ENCODE assay signal across 8 mouse cellular contexts in genomic region chr11:88251972-88252766, GRCm38 (mm10). TPM values are rescaled to one million over a fixed set of nuclear protein-coding genes. Genes with fewer than 3 reads are reported as not detected.
DNase-seq lines count a peak whose midpoint lies in the region; ATAC-seq lines count a peak whose summit lies in the region.

No protein-coding gene starts in this region.

- peak; percentile 86 for DNase-seq in CD4-positive, CD25-positive, alpha-beta regulatory T cell, adult 2 months (ENCODE audit: low read depth, low spot score)
- DNase-seq in c-Kit-positive CD71-negative TER-119-negative erythroid progenitor cells, embryonic 14.5 days (ENCODE audit: low read depth), result peak; percentile 48
- DNase-seq in kidney, postnatal 25 days, result peak; percentile 83 to 86
- peak; percentile 53 for DNase-seq in liver, embryonic 13.5 days
- DNase-seq in neural tube, embryonic 10.5 days (ENCODE audit: extremely low spot score, low spot score), result peak; percentile 94

- ATAC-seq in forebrain, embryonic 12.5 days (ENCODE audit: low FRiP score), result peak; percentile 91
- peak; percentile 84 for ATAC-seq in heart, embryonic 16.5 days (replicated peaks; ENCODE audit: extremely low read depth, insufficient read depth, low FRiP score)
- no peak for ATAC-seq in liver, embryonic 13.5 days (ENCODE audit: low read depth)
- ATAC-seq in stomach, embryonic 14.5 days (ENCODE audit: insufficient number of reproducible peaks, insufficient read depth, low FRiP score, low read depth), result peak; percentile 75; the same call in 1 of the 2 replicates

- H3K9me3 ChIP-seq in forebrain, embryonic 12.5 days, result no peaks in the 10 kb centered on the region
- no peaks in the 10 kb centered on the region for H3K9me3 ChIP-seq in heart, embryonic 16.5 days (replicated peaks; ENCODE audit: control insufficient read depth, low read length)
- H3K9me3 ChIP-seq in liver, embryonic 13.5 days (replicated peaks), result no peaks in the 10 kb centered on the region
- no peaks in the 10 kb centered on the region for H3K9me3 ChIP-seq in stomach, embryonic 14.5 days (ENCODE audit: control insufficient read depth, low read depth, low read length)

- no peak overlapping the region for H3K9ac ChIP-seq in forebrain, embryonic 12.5 days
- H3K9ac ChIP-seq in heart, embryonic 16.5 days (ENCODE audit: low read length), result no peak overlapping the region
- H3K9ac ChIP-seq in liver, embryonic 13.5 days, result no peak overlapping the region
- H3K9ac ChIP-seq in stomach, embryonic 14.5 days (replicated peaks; ENCODE audit: low read depth, low read length), result no peak overlapping the region

- H3K4me1 ChIP-seq in forebrain, embryonic 12.5 days, result peaks cover 40% of the 10 kb centered on the region
- H3K4me1 ChIP-seq in heart, embryonic 16.5 days (ENCODE audit: control insufficient read depth, insufficient read depth, low read length), result peaks cover 32% of the 10 kb centered on the region
- 0 out of 2 replicates have a peak, but pooled peaks cover 8% of the 10 kb centered on the region for H3K4me1 ChIP-seq in liver, embryonic 13.5 days (replicated peaks)
- H3K4me1 ChIP-seq in stomach, embryonic 14.5 days (ENCODE audit: control insufficient read depth, insufficient read depth, low read length), result 0 out of 2 replicates have a peak, but pooled peaks cover 6% of the 10 kb centered on the region

- no peaks in the 10 kb centered on the region for H3K36me3 ChIP-seq in forebrain, embryonic 12.5 days (replicated peaks)
- no peaks in the 10 kb centered on the region for H3K36me3 ChIP-seq in heart, embryonic 16.5 days (ENCODE audit: control insufficient read depth, insufficient read depth)
- H3K36me3 ChIP-seq in liver, embryonic 13.5 days, result no peaks in the 10 kb centered on the region
- H3K36me3 ChIP-seq in stomach, embryonic 14.5 days (ENCODE audit: control insufficient read depth, insufficient read depth, low read length), result no peaks in the 10 kb centered on the region

- no peak overlapping the region for H3K4me3 ChIP-seq in forebrain, embryonic 12.5 days (replicated peaks)
- H3K4me3 ChIP-seq in heart, embryonic 16.5 days (ENCODE audit: low read length), result 0 out of 2 replicates have a peak overlapping the region, but pooled peaks have one; percentile 7
- H3K4me3 ChIP-seq in liver, embryonic 13.5 days (replicated peaks), result no peak overlapping the region
- peak overlapping the region; percentile 5; the same call in 1 of the 2 replicates for H3K4me3 ChIP-seq in stomach, embryonic 14.5 days (ENCODE audit: low read depth, low read length)

- 13% methylated on average over 22 of the region's 22 CpGs for WGBS in forebrain, embryonic 12.5 days
- 17% methylated on average over 22 of the region's 22 CpGs for WGBS in heart, embryonic 16.5 days
- 14% methylated on average over 22 of the region's 22 CpGs for WGBS in liver, embryonic 13.5 days (ENCODE audit: insufficient replicate concordance)
- WGBS in stomach, embryonic 14.5 days, result 14% methylated on average over 22 of the region's 22 CpGs

- peak overlapping the region; percentile 33 for H3K4me2 ChIP-seq in forebrain, embryonic 12.5 days
- H3K4me2 ChIP-seq in heart, embryonic 16.5 days (ENCODE audit: low read depth, low read length), result peak overlapping the region; percentile 47
- H3K4me2 ChIP-seq in liver, embryonic 13.5 days, result no peak overlapping the region; the same call in 1 of the 2 replicates
- H3K4me2 ChIP-seq in stomach, embryonic 14.5 days (replicated peaks; ENCODE audit: low read depth, low read length), result peak overlapping the region; percentile 40

- H3K27ac ChIP-seq in forebrain, embryonic 12.5 days, result peak overlapping the region; percentile 77
- peak overlapping the region; percentile 49 for H3K27ac ChIP-seq in heart, embryonic 16.5 days (ENCODE audit: low read length)
- no peak overlapping the region for H3K27ac ChIP-seq in liver, embryonic 13.5 days
- H3K27ac ChIP-seq in stomach, embryonic 14.5 days (ENCODE audit: low read length), result no peak overlapping the region

- peaks cover 32% of the 10 kb centered on the region for H3K27me3 ChIP-seq in forebrain, embryonic 12.5 days
- H3K27me3 ChIP-seq in heart, embryonic 16.5 days (ENCODE audit: control insufficient read depth, insufficient read depth, low read length), result no peaks in the 10 kb centered on the region
- peaks cover 22% of the 10 kb centered on the region for H3K27me3 ChIP-seq in liver, embryonic 13.5 days
- H3K27me3 ChIP-seq in stomach, embryonic 14.5 days (ENCODE audit: control insufficient read depth, insufficient read depth, low read length), result no peaks in the 10 kb centered on the region

RNA-seq across cellular contexts. Expression of gene Ccdc182, which starts 41.7 kb away (rescaled TPM):
- polyA plus RNA-seq in forebrain, embryonic 12.5 days (2016; fragmentation: Nextera tagmentation; extraction: Ambion mirVana), result 0.38 and 0.42 TPM in 2 replicates
- polyA plus RNA-seq in heart, embryonic 16.5 days (2015; fragmentation: Nextera tagmentation; extraction: Ambion mirVana), result not detected in 2 replicates
- polyA plus RNA-seq in liver, embryonic 13.5 days (2015; fragmentation: Nextera tagmentation; extraction: Ambion mirVana), result not detected in 2 replicates
- not detected in 2 replicates for polyA plus RNA-seq in stomach, embryonic 14.5 days (2014; fragmentation: Nextera tagmentation; extraction: Ambion mirVana)

RNA-seq across cellular contexts. Expression of gene Mrps23, which starts 48.0 kb away (rescaled TPM):
- polyA plus RNA-seq in forebrain, embryonic 12.5 days (2016; fragmentation: Nextera tagmentation; extraction: Ambion mirVana), result 62.0 and 67.5 TPM in 2 replicates
- polyA plus RNA-seq in heart, embryonic 16.5 days (2015; fragmentation: Nextera tagmentation; extraction: Ambion mirVana), result 97.6 and 105 TPM in 2 replicates
- 44.0 and 45.8 TPM in 2 replicates for polyA plus RNA-seq in liver, embryonic 13.5 days (2015; fragmentation: Nextera tagmentation; extraction: Ambion mirVana)
- polyA plus RNA-seq in stomach, embryonic 14.5 days (2014; fragmentation: Nextera tagmentation; extraction: Ambion mirVana), result 58.6 and 59.2 TPM in 2 replicates

Comparison
In these comparisons a context has a peak if more than half of its experiments do, and no peak if none do; other contexts are left out.
1. H3K27ac ChIP-seq: peak in forebrain, embryonic 12.5 days (single experiment) and heart, embryonic 16.5 days (single experiment); none in liver, embryonic 13.5 days (single experiment) and stomach, embryonic 14.5 days (single experiment).
2. H3K4me3 ChIP-seq: peak in heart, embryonic 16.5 days (single experiment) and stomach, embryonic 14.5 days (single experiment); none in forebrain, embryonic 12.5 days (single experiment) and liver, embryonic 13.5 days (single experiment).
3. Peak in every context shown above with its lines, with median percentiles within 50 percentile points of each other: DNase-seq.